Mouse (Mus musculus): ENCODE data around the gene Mansc4.

GRCm38 (mm10) chr6:147116579-147116978 is 29.7 kb upstream of the Mansc4 start:
- TF ChIP-seq CTCF (IDR thresholded peaks at IDR 0.05; ENCODE audit: borderline replicate concordance, control insufficient read depth, extremely low read depth, insufficient read depth, low read length, poor library complexity) (peak; percentile 55; the same call in 1 of the 2 replicates), POLR2A (IDR thresholded peaks at IDR 0.05; ENCODE audit: control insufficient read depth, extremely low read depth, insufficient read depth, low read length, poor library complexity) (no peak)

All from thymus, adult 2 months (tissue).